In genomic region chr11:113174011-113174507, GRCm38 (mm10) we compare ENCODE assay signal across 7 mouse cellular contexts.
DNase-seq lines count a peak whose midpoint lies in the region; ATAC-seq and TF ChIP-seq lines count a peak whose summit lies in the region.

No protein-coding gene starts in this region.

- no peak overlapping the region for H3K9ac ChIP-seq in CH12.LX (ENCODE audit: insufficient read depth, low read depth)
- no peak overlapping the region for H3K9ac ChIP-seq in hindbrain, postnatal 0 days (replicated peaks; ENCODE audit: low read length)
- no peak overlapping the region for H3K9ac ChIP-seq in midbrain, embryonic 15.5 days

- TF ChIP-seq EP300 in CH12.LX (IDR thresholded peaks at IDR 0.05; ENCODE audit: low read length), result no peak

- DNase-seq in CH12.LX (ENCODE audit: extremely low read depth), result no peak
- peak; percentile 89 for DNase-seq in brain, embryonic 14.5 days (ENCODE audit: low read depth)
- peak; percentile 65 for DNase-seq in hindbrain, postnatal 0 days (ENCODE audit: low spot score)
- DNase-seq in cerebellum, adult 18-20 months, result no peak
- DNase-seq in layer of hippocampus, postnatal 25 days (ENCODE audit: extremely low spot score in 1 of 2, low spot score in 1 of 2), result no peak
- no peak for DNase-seq in frontal cortex, postnatal 14 days (ENCODE audit: low spot score in 2 of 2)

- no peak overlapping the region for H3K4me3 ChIP-seq in CH12.LX (replicated peaks in 1 of 3; ENCODE audit: low read depth in 2 of 3, low read length in 2 of 3, poor library complexity in 1 of 3)
- no peak overlapping the region for H3K4me3 ChIP-seq in hindbrain, postnatal 0 days (ENCODE audit: low read length)
- no peak overlapping the region for H3K4me3 ChIP-seq in midbrain, embryonic 15.5 days

- no peak for TF ChIP-seq RAD21 in CH12.LX (IDR thresholded peaks at IDR 0.05; ENCODE audit: low read depth, low read length)

- TF ChIP-seq CTCF in CH12.LX (conservative IDR thresholded peaks at IDR 0.05 in 1 of 2, IDR thresholded peaks at IDR 0.05 in 1 of 2; ENCODE audit: low read depth in 2 of 2, low read length in 2 of 2), result no peak
- no peak for TF ChIP-seq CTCF in brain, embryonic 14.5 days (IDR thresholded peaks at IDR 0.05; ENCODE audit: borderline replicate concordance, extremely low read depth, insufficient read depth, insufficient read length)
- no peak for TF ChIP-seq CTCF in hindbrain, postnatal 0 days (IDR thresholded peaks at IDR 0.05; ENCODE audit: low read depth)

- H3K4me2 ChIP-seq in CH12.LX (ENCODE audit: insufficient read depth, low read depth, poor library complexity, severe bottlenecking), result 0 out of 2 replicates have a peak overlapping the region, but pooled peaks have one; percentile 24
- no peak overlapping the region for H3K4me2 ChIP-seq in hindbrain, postnatal 0 days (ENCODE audit: low read depth, low read length)
- no peak overlapping the region for H3K4me2 ChIP-seq in midbrain, embryonic 15.5 days

- H3K9me3 ChIP-seq in CH12.LX (replicated peaks; ENCODE audit: low read length), result no peaks in the 10 kb centered on the region
- no peaks in the 10 kb centered on the region for H3K9me3 ChIP-seq in hindbrain, postnatal 0 days (ENCODE audit: low read length)
- no peaks in the 10 kb centered on the region for H3K9me3 ChIP-seq in midbrain, embryonic 15.5 days

- dilution Hi-C loops in CH12.LX (cut with MboI; ENCODE audit: extremely low pct_ligation_motif_present, extremely low pct_unique_long_range_greater_than_20kb, low sequenced_read_pairs), result no loop called here

- no peak overlapping the region for H3K27ac ChIP-seq in CH12.LX (ENCODE audit: insufficient read depth, low read depth)
- H3K27ac ChIP-seq in hindbrain, postnatal 0 days, result peak overlapping the region; percentile 56
- H3K27ac ChIP-seq in midbrain, embryonic 15.5 days, result peak overlapping the region; percentile 65

- peak; percentile 41 for ATAC-seq in hindbrain, postnatal 0 days
- no peak for ATAC-seq in midbrain, embryonic 15.5 days (replicated peaks)

- no peak for TF ChIP-seq POLR2A in CH12.LX (IDR thresholded peaks at IDR 0.05; ENCODE audit: low read depth, low read length)
- TF ChIP-seq POLR2A in brain, embryonic 14.5 days (IDR thresholded peaks at IDR 0.05; ENCODE audit: borderline replicate concordance, extremely low read depth, insufficient read depth, insufficient read length, poor library complexity, severe bottlenecking), result no peak

- H3K79me2 ChIP-seq in CH12.LX (replicated peaks; ENCODE audit: control insufficient read depth, extremely low read depth, insufficient read depth, poor library complexity, severe bottlenecking), result no peaks in the 10 kb centered on the region

- peaks cover 0 to 20% of the 10 kb centered on the region in 2 experiments for H3K36me3 ChIP-seq in CH12.LX (replicated peaks in 1 of 2; ENCODE audit: control insufficient read depth in 1 of 2, insufficient read depth in 1 of 2, low read length in 1 of 2)
- H3K36me3 ChIP-seq in hindbrain, postnatal 0 days (ENCODE audit: insufficient read depth, low read length), result no peaks in the 10 kb centered on the region
- no peaks in the 10 kb centered on the region for H3K36me3 ChIP-seq in midbrain, embryonic 15.5 days (replicated peaks)

- 44% methylated on average over 5 of the region's 5 CpGs for whole genome bisulfite sequencing in hindbrain, postnatal 0 days
- 40% methylated on average over 5 of the region's 5 CpGs for WGBS in midbrain, embryonic 15.5 days

- H3K27me3 ChIP-seq in CH12.LX (replicated peaks), result no peaks in the 10 kb centered on the region
- H3K27me3 ChIP-seq in hindbrain, postnatal 0 days (ENCODE audit: insufficient read depth, low read length), result no peaks in the 10 kb centered on the region
- H3K27me3 ChIP-seq in midbrain, embryonic 15.5 days (replicated peaks), result no peaks in the 10 kb centered on the region

- peaks cover 5 to 41% of the 10 kb centered on the region in 2 experiments for H3K4me1 ChIP-seq in CH12.LX (ENCODE audit: control insufficient read depth in 1 of 2, insufficient read depth in 2 of 2)
- peaks cover 11% of the 10 kb centered on the region; the same call in 1 of the 2 replicates for H3K4me1 ChIP-seq in hindbrain, postnatal 0 days (ENCODE audit: insufficient read depth, low read length)
- H3K4me1 ChIP-seq in midbrain, embryonic 15.5 days, result peaks cover 22% of the 10 kb centered on the region

- in situ Hi-C loops in CH12.LX (cut with MboI; ENCODE audit: low pct_ligation_motif_present, low pct_unique_long_range_greater_than_20kb, low sequenced_read_pairs), result loop anchor here (10.0 to 25.0 kb wide), 3 partner anchors 231 to 1512 kb away; no protein-coding TSS in a partner anchor

TF ChIP-seq in CH12.LX, 34 proteins besides CTCF, POLR2A, EP300 and RAD21:
- no peak for TF ChIP-seq MAZ (IDR thresholded peaks at IDR 0.05; ENCODE audit: low read depth, low read length)
- TF ChIP-seq IRF4 (IDR thresholded peaks at IDR 0.05; ENCODE audit: low read depth, low read length), result no peak
- TF ChIP-seq GABPA (IDR thresholded peaks at IDR 0.05; ENCODE audit: insufficient replicate concordance, low read depth, low read length), result no peak
- TF ChIP-seq MAX (IDR thresholded peaks at IDR 0.05; ENCODE audit: low read length), result no peak
- no peak for TF ChIP-seq ELF1 (IDR thresholded peaks at IDR 0.05; ENCODE audit: low read depth, low read length)
- no peak for TF ChIP-seq PAX5 (IDR thresholded peaks at IDR 0.05; ENCODE audit: low read length)
- no peak for TF ChIP-seq TCF12 (IDR thresholded peaks at IDR 0.05; ENCODE audit: low read depth, low read length)
- TF ChIP-seq KAT2A (IDR thresholded peaks at IDR 0.05; ENCODE audit: insufficient replicate concordance, low read length), result no peak
- no peak for TF ChIP-seq USF1 (IDR thresholded peaks at IDR 0.05; ENCODE audit: low read depth, low read length)
- TF ChIP-seq SIN3A (IDR thresholded peaks at IDR 0.05; ENCODE audit: low read length), result no peak
- no peak for TF ChIP-seq MEF2A (IDR thresholded peaks at IDR 0.05; ENCODE audit: borderline replicate concordance, low read depth, low read length)
- TF ChIP-seq HCFC1 (IDR thresholded peaks at IDR 0.05; ENCODE audit: low read depth, low read length), result no peak
- TF ChIP-seq UBTF (IDR thresholded peaks at IDR 0.05; ENCODE audit: low read depth, low read length), result no peak
- TF ChIP-seq USF2 (conservative IDR thresholded peaks at IDR 0.05; ENCODE audit: low read depth, low read length), result no peak
- no peak for TF ChIP-seq MXI1 (IDR thresholded peaks at IDR 0.05; ENCODE audit: low read depth, low read length)
- no peak for TF ChIP-seq SMC3 (IDR thresholded peaks at IDR 0.05; ENCODE audit: low read depth, low read length)
TF ChIP-seq in CH12.LX: peak in this region for 0.

Comparison
In these comparisons a context has a peak if more than half of its experiments do, and no peak if none do; other contexts are left out.
1. DNase-seq: peak in brain, embryonic 14.5 days (single experiment) and hindbrain, postnatal 0 days (single experiment); none in CH12.LX (single experiment), cerebellum, adult 18-20 months (0 of 2), layer of hippocampus, postnatal 25 days (0 of 2) and frontal cortex, postnatal 14 days (0 of 2).